Mouse (Mus musculus) spleen, adult 2 months (tissue): Measurements from ENCODE around the gene Pxk. TPM values are rescaled to one million over a fixed set of nuclear protein-coding genes. Genes with fewer than 3 reads are reported as not detected.
A peak's percentile ranks its signal among the peaks of the same experiment; 100 is the strongest.

Experiments
- DNase-seq, 2 experiments: peaks; one replicate each; pipeline versions ENCODE4 v3.0.0 to v3.0.0-alpha.2; 2012 to 2021; ENCODE audit warnings: low spot score in 2 of 2, low read depth in 1 of 2
- H3K27ac ChIP-seq: fragments of 200-500 bp; 2 replicates; pipeline ENCODE4 v1.5.1; 2012; ENCODE audit warnings: low read length, inconsistent platforms; ENCODE audit not compliant: insufficient read depth
- H3K27me3 ChIP-seq: fragments of 200-500 bp; 2 replicates; pipeline ENCODE4 v1.6.1; 2012; ENCODE audit warnings: mild to moderate bottlenecking, moderate library complexity, low read length, inconsistent platforms; ENCODE audit not compliant: control insufficient read depth, insufficient read depth
- H3K36me3 ChIP-seq: fragments of 200-500 bp; 2 replicates; pipeline ENCODE4 v1.6.1; 2012; ENCODE audit warnings: mild to moderate bottlenecking, low read length, inconsistent platforms; ENCODE audit not compliant: control insufficient read depth, insufficient read depth
- H3K4me1 ChIP-seq: fragments of 200-500 bp; 2 replicates; pipeline ENCODE4 v1.6.1; 2011; ENCODE audit warnings: inconsistent platforms; ENCODE audit not compliant: control insufficient read depth, insufficient read depth, insufficient read length
- H3K4me3 ChIP-seq: fragments of 200-500 bp; 2 replicates; pipeline ENCODE4 v1.5.1; 2011; ENCODE audit warnings: mild to moderate bottlenecking, inconsistent platforms; ENCODE audit not compliant: insufficient read depth, insufficient read length; ENCODE audit errors: extremely low read depth
- CTCF ChIP-seq: fragments of 200-500 bp; IDR thresholded peaks from 2 replicates; pipeline ENCODE4 v1.5.1; 2011; ENCODE audit warnings: mild to moderate bottlenecking, inconsistent platforms; ENCODE audit not compliant: insufficient read depth, insufficient read length, insufficient replicate concordance; ENCODE audit errors: extremely low read depth
- POLR2A ChIP-seq: fragments of 200-500 bp; IDR thresholded peaks from 2 replicates; pipeline ENCODE4 v1.6.1; 2011; ENCODE audit warnings: low read depth, low read length, inconsistent platforms
- WGBS: fragments of 180-500 bp; shearing (Covaris S2); methylation state at CpG from one replicate; pipeline ENCODE4 v1.1.7; 2018; 5-methylcytosine and 5-hydroxymethylcytosine counted together
- polyA plus RNA-seq: library from polyadenylated mRNA; depleted of rRNA; stranded (reverse); fragments of >200 nt; gene quantifications from 2 replicates; pipeline ENCODE4 v1.2.3, GENCODE M21; 2012

Pxk gene
- polyA plus RNA-seq, 1 experiment, result 42.5 TPM

DNA sequence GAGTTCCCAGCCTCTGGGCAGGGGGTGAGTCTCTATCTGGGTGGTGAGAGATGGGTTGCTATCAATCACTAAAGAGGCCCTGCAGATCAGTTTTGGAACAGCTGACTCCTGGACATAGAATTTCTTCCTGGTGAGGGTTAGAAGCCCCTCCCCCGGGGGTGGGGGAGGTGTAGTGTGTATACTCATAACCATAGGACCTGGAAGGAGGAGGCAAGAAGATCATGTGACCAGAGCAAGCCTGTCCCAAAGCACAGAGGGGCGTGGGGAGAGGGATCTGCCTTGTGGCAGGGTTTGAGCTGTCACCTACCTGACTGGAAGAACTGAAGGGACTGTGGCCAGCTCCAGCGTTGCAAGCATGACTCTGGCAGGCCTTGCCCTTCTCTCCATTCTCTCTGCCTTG lies 35.9 kb upstream of the Pxk start:
- DNase-seq, result no peak
- TF ChIP-seq POLR2A (no peak), CTCF (no peak)
- Histone ChIP-seq H3K36me3 (no peaks in the 10 kb centered on the region), H3K4me1 (no peaks in the 10 kb centered on the region), H3K27me3 (no peaks in the 10 kb centered on the region), H3K4me3 (no peak overlapping the region), H3K27ac (no peak overlapping the region)
- 39% methylated on average over 3 of the region's 3 CpGs for WGBS

GRCm38 (mm10) chr14:8062537-8063301 lies 35.3 kb upstream of the Pxk start:
- Histone ChIP-seq H3K36me3 (no peaks in the 10 kb centered on the region), H3K4me3 (no peak overlapping the region), H3K27ac (no peak overlapping the region), H3K27me3 (no peaks in the 10 kb centered on the region), H3K4me1 (no peaks in the 10 kb centered on the region)
- no peak for DNase-seq
- WGBS, result 77% methylated on average over 3 of the region's 3 CpGs
- TF ChIP-seq POLR2A (no peak), CTCF (no peak)

- Histone ChIP-seq H3K4me1 (no peaks in the 10 kb centered on the region), H3K36me3 (no peaks in the 10 kb centered on the region), H3K27ac (no peak overlapping the region), H3K27me3 (no peaks in the 10 kb centered on the region), H3K4me3 (no peak overlapping the region)
- WGBS, result 77% methylated on average over 8 of the region's 8 CpGs
- no peak for TF ChIP-seq CTCF
- TF ChIP-seq POLR2A, result no peak
- DNase-seq, result no peak
These were observed 33.9 kb upstream of the Pxk start for GRCm38 (mm10) chr14:8063835-8064785.

DNA sequence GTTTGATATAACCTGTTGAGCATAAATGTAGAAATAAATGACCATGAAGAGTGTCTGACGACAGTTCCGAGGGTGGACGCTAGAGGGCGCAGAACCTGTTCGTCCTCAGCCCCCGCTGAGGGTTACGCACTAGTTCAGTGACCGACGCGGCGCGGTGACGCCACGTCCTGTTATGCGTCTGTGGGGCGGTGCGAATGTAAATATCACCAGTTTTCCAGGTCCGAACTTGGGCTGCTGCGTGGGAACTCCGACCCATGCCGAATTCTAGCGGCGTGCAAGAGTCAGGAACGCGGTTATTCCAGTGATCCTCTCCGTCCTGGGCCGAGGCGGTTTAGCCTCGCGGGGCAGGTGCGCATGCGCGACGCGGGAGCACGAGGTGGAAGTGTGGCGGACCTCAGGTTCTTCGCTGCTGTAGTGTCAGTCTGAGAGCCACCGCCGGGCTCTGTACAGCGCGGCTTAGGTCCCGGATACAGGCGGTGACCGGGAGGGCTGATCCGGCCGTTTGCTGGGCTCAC lies 17.8 kb upstream of the Pxk start, which contains the start of gene Rpp14:
Rpp14 (plus strand) TSS at position 203 of the 515 bp plus-strand sequence.
- H3K27me3 ChIP-seq, result no peaks in the 10 kb centered on the region
- H3K4me3 ChIP-seq, result peak within 1 kb of the TSS; percentile 74
- H3K4me1 ChIP-seq, result no peaks in the 10 kb centered on the region; the same call in 1 of the 2 replicates
- under 1% methylated on average over 47 of the region's 47 CpGs for whole genome bisulfite sequencing
- TF ChIP-seq CTCF (peak; percentile 92), POLR2A (no peak; the same call in none of the 2 replicates)
- H3K36me3 ChIP-seq, result peaks cover 7% of the 10 kb centered on the region
- H3K27ac ChIP-seq, result peak within 1 kb of the TSS; percentile 95
- peak; percentile 92 to 94 for DNase-seq

DNA sequence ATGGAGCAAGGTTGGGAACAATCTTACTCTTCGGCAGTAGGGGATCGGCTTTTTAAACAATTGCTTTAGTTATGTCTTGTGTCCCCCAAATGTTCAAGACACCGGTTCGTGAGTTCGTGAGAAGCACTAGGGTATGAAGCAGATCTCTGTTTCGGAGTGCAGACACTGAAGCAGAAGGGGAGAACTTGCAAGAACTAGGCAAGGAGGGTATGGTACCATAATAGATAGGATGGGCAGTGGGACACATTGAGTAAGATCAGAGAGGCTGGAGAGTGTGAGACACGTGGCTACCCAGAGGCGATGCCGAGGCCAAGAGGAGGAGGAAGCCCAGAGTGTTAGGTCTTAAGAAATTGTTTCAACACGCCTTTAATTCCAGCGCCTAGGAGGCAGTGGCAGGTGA lies 17.3 kb upstream of the Pxk start:
- DNase-seq, result no peak
- H3K27me3 ChIP-seq, result no peaks in the 10 kb centered on the region
- no peaks in the 10 kb centered on the region; the same call in 1 of the 2 replicates for H3K4me1 ChIP-seq
- WGBS, result under 1% methylated on average over 11 of the region's 11 CpGs
- H3K36me3 ChIP-seq, result peaks cover 11% of the 10 kb centered on the region
- TF ChIP-seq CTCF (no peak), POLR2A (no peak)
- peak overlapping the region; percentile 74 for H3K4me3 ChIP-seq
- peak overlapping the region; percentile 95 for H3K27ac ChIP-seq

DNA sequence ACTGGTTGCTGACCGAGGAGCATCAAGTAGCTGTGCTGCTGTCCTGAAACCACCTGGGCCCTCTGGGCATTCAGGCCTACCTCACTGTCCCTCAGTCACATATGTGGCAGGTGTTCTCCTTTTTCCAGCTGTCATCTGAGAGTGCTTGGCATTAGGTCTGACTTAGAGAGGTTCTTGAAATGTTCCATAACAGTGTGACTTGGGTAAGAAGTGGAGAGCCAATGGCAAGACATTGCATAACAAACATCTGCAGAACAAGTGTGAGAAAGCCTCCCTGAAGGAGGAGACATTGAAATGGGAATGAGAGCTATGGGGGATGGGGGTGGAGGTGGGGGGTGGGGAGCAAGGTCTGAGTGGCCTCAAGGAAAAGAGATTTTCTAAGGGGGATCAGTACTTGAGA lies 15.1 kb upstream of the Pxk start:
- H3K4me3 ChIP-seq, result no peak overlapping the region
- no peak for DNase-seq
- peaks cover 19% of the 10 kb centered on the region for H3K36me3 ChIP-seq
- TF ChIP-seq CTCF (no peak), POLR2A (no peak)
- no peak overlapping the region for H3K27ac ChIP-seq
- no peaks in the 10 kb centered on the region; the same call in 1 of the 2 replicates for H3K4me1 ChIP-seq
- no peaks in the 10 kb centered on the region for H3K27me3 ChIP-seq
- 94% methylated on average over 1 of the region's 1 CpGs for WGBS
